Mouse (Mus musculus) kidney, adult 2 months (tissue): ENCODE results near the gene Slc5a8.

Experiments
- CTCF ChIP-seq: fragments of 200-500 bp; conservative IDR thresholded peaks from 2 replicates; pipeline ENCODE4 v1.5.1; 2011; ENCODE audit warnings: low read depth, mild to moderate bottlenecking, control low read depth, low read length, moderate library complexity, mixed read lengths; ENCODE audit not compliant: insufficient read depth, insufficient read length
- POLR2A ChIP-seq: fragments of 200-500 bp; IDR thresholded peaks from one replicate; pipeline ENCODE4 v1.6.1; 2011; ENCODE audit warnings: low read depth, low read length, control low read depth

GRCm38 (mm10) chr10:88860911-88861310 is 24.9 kb upstream of the Slc5a8 start:
- TF ChIP-seq CTCF (no peak), POLR2A (no peak)
